Mouse (Mus musculus) skeletal muscle tissue, postnatal 0 days (tissue): ENCODE results near the gene Akr1c14. TPM values are rescaled to one million over a fixed set of nuclear protein-coding genes. Genes with fewer than 3 reads are reported as not detected.

Source experiments
- polyA plus RNA-seq: library from polyadenylated mRNA; unstranded; fragments of >200 nt; fragmentation: Nextera tagmentation; extraction: Ambion mirVana; gene quantifications from 2 replicates; pipeline ENCODE4 v1.2.1, GENCODE M21; 2015

Gene Akr1c14
- 3.2 and 8.2 TPM in 2 replicates for polyA plus RNA-seq

GRCm38 (mm10) chr13:4048719-4049118 is at the start of gene Akr1c14:
Gene Akr1c14, plus strand, starts transcription at chr13:4049011.

Other genes with a start within 250 kb of the Akr1c14 start
- gene Calml3, start 244.7 kb upstream of the Akr1c14 start, polyA plus RNA-seq: 0.23 and 2.0 TPM in 2 replicates
- gene Calm4, start 211.3 kb upstream of the Akr1c14 start, polyA plus RNA-seq: 125 TPM in 1 of 2 replicates, not detected in the other
- gene Calm5, start 194.8 kb upstream of the Akr1c14 start, polyA plus RNA-seq: 1.8 TPM in 1 of 2 replicates, not detected in the other
- gene Net1, start 130.8 kb upstream of the Akr1c14 start, polyA plus RNA-seq: 69.5 and 86.5 TPM in 2 replicates
- gene Tubal3, start 130.7 kb upstream of the Akr1c14 start, polyA plus RNA-seq: not detected in 2 replicates
- not detected in 2 replicates for gene Ucn3, start 103.7 kb upstream of the Akr1c14 start, polyA plus RNA-seq
- gene Akr1c18, start 101.6 kb downstream of the Akr1c14 start, polyA plus RNA-seq: 3.3 and 12.8 TPM in 2 replicates
- gene Akr1c13, start 142.1 kb downstream of the Akr1c14 start, polyA plus RNA-seq: 1.2 TPM in 2 replicates
- gene Akr1c19, start 179.7 kb downstream of the Akr1c14 start, polyA plus RNA-seq: 0.83 and 2.0 TPM in 2 replicates
- gene Akr1c12, start 230.4 kb downstream of the Akr1c14 start, polyA plus RNA-seq: 0.12 and 0.15 TPM in 2 replicates